Mouse (Mus musculus) liver (tissue): ENCODE results near the gene D16Ertd472e.

Experiments used
- DNase-seq: peaks from one replicate; pipeline ENCODE4 v3.0.0-alpha.2; 2020; ENCODE audit warnings: mixed read lengths

The D16Ertd472e gene

DNA sequence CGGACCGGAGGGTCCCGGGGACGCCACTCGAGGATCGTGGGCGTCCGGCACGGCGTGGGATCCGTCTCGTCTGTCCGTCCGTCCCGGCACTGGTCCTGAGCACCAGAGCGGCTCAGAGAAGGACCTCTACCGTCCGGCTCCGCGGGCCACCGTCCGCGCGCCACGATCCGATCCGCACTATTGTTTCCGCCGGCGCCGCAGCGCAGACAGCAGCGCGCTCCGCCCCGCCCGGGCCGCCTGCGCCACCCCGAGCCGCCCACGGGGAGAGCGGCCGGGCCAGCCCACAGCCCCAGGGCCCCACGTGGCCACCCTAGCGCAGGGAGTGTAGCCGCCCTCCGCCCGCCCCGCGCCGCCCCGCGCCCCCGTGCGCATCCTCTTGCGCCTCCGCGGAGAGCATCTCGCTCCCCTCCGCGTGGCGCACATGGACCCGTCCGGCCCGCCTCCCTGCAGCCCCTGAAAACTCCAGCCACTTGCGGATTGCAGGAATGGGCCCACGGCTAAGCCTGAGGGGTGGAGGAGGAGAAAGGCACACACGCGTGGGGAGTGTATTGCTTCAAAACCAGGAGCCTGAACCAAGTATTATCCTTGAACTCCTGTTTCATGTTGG lies at the start of gene D16Ertd472e:
Gene D16Ertd472e (minus strand): TSS at position 231 of the 607 bp plus-strand sequence.
- DNase-seq = peak; percentile 83

DNA sequence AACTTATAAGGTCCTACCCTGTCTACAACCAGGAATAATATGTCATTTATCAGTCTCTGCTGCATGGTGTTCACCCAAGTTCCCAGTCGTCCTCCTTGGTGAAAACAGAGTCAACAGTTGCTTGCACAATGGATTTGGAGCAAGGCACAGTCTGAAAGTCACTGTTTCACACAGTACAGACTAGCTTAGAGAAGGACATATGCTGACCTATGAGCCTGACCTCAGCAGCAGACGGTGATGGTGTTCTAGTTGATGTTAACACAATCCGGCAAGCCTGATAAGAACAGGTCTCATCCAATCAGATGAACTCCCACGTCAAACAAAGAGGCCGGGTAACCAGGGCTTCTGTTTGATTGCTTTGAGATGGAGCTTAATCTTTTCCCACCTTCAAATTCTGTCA lies 46.2 kb upstream of the D16Ertd472e start:
- DNase-seq = peak; percentile 9

DNA sequence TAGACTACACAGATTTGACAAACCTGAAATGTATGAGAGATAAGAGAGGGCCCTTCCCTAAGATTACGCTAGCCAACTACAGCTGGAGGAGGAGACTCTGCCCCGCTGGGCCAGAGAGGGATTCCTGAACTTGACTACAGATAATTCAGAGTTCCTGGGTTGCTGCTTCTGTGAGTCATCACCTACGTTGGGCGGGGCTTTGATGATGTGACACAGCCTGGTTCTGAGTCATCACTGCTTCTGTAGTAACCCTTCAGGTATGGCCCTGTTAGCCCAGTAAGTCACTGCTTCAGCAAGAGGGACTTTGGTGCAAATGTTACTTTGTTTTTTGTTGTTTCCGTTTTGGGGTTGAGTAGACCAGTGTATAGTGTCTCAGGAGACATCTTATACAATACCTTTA lies 42.9 kb upstream of the D16Ertd472e start:
- no peak for DNase-seq

DNA sequence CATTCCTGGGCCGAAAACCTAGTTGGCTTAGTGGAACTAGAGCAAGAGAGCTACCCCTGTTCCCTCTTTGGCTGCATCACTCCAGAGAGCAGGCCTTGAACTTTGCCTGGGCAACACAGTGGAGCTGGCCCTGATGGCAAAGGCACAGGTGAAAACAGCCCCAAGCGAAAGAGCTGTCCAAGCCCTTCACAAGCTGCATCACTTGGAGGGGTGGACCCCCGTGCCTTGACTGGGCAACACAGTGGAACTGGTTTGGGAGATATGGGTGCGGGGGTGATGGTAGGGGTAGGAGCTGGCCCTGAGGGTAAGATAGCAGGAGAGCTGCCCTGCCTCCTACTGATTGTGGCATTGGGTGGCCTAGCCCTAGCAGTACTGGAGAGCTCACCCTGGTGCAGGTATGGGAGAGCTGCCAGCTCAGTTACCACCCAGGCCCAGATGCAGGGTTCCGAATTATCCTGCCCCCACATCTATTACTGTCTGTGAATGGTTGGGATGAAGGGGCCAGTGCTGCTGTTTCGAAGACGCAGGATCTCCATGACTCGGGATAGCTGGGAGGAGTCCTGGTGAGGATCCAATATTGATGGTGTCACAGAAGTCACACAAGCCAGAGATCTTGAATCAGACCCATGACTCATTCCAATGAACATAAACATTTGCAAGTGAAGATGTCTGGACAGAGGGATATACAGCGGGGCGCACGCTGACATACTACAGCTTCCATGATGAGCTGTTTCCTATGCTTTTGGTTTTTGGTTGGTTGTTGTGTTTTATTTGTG lies 41.4 kb upstream of the D16Ertd472e start:
- DNase-seq = no peak

DNA sequence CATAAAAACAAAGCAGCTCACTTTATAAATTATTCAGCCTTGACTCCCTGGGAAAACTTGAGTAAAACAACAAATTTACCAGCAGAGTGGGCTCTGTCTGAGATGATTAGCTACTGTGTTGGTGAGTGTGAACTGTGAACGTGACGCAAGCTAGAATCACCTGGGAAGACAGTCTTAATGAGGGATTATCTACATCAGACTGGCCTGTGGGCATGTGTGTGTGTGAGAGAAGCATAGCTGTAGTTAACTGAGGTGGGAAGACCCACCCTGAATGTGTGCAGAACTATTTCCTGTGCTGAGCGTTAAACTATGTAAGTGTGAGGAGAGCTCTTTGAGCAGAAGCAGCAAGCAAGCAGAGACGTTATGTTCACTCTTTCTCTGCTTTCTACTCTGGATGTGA lies 29.7 kb upstream of the D16Ertd472e start:
- no peak for DNase-seq

DNA sequence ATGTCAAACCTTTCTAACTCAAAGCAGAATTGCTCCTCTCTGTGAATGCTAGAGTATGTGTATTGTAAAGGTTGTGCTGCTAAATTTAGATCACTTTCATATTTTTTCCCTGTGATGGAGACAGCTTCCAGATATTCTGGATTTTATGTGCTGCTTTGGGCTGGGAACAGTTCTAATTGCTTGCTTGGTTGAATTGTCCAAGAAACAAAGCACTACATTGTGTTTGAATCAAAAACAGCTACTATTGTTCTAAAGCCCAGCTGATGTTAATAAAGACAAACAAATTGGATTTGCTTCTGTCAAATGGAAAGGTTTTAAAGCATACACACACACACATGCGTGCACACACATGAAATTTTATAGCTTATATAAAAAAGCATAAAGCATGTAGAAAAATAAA lies 22.4 kb upstream of the D16Ertd472e start:
- no peak for DNase-seq

DNA sequence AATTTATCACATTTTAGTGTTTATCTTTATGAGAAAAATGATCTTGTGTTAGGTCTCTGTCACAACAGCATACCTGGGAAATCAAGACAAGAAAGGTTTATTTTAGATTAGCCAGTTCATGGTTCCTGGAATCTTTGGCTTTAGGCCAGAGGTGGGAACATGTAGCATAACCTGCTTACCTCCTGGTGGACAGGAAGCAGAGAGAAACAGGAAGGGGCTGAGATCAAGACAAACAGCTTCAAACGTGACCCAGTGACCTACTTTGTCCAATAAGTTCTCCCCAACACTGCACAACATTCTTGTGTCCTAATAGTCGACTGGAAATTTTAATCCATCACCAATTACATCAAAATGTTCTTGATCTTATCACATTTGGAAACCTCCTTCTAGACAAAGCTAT lies 19.9 kb upstream of the D16Ertd472e start:
- DNase-seq = no peak

DNA sequence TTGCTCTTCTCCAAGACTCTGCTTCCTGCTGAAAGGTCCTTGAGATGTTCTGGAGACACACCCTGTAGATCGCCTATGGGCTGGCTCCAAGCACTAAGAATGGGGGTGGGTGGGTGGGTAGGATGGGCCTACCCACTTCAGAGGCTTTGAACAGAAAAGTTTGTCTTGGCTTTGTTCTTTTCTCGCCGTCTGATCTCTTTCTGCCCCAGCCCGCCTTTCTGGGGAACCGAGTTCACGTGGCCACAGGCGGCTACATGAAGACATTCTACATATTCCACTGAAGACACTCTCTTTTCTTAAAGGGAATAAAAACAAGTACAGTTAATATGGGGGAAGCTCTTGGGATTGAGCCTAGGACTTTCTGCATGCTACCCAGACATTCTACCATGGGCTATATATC lies 19.3 kb upstream of the D16Ertd472e start:
- DNase-seq = no peak

DNA sequence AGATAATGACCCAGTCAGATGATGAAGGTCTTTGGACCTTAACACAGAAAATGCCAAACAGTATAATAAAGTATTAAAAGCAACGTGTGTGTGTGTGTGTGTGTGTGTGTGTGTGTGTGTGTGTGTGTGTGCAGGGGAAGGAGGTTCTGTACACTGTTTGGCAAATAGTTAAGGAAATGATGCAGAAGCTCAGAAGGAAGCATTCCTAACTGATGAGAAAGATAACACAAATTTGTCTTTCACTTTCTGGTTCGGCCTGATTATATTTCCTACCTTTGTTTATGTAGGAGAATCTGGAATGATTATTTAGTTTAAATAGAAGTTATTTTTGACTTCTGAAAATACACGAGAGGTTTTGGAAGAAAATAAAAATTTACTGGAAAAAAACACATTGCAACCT lies 17.6 kb upstream of the D16Ertd472e start:
- no peak for DNase-seq

DNA sequence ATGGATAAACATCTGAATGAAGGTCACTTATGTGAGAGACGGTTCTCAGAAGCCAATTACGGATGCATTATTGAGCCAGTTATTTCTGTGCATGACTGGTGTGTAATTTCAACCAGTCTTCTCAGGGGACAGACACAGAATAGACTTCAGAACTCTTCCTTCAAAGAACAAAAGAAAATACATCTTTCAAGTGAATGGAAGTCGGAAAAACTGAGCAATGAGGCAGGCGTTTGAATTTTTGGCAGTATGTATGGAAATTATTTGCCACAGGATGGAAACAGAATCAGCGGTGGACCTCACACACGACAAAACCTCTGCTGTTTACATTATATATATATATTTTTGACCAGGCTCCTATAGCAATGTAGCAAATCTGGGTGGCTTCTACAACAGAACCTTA lies 14.6 kb upstream of the D16Ertd472e start:
- no peak for DNase-seq

DNA sequence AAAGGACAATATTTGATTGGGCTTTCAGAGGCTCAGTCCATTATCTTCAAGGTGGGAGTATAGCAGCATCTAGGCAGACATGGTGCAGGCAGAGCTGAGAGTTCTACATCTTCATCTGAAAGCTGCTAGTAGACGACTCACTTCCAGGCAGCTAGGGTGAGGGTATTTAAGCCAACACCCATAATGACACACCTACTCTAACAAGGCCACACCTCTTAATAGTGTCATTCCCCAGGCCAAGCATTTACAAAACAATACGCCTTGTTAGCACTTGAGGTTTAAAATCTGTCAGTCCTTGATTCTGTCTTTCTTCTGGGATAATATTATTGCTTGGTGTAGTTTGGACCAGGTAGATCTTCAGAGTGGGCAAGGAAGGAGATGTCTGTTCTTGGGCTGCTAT lies 12.3 kb upstream of the D16Ertd472e start:
- no peak for DNase-seq

DNA sequence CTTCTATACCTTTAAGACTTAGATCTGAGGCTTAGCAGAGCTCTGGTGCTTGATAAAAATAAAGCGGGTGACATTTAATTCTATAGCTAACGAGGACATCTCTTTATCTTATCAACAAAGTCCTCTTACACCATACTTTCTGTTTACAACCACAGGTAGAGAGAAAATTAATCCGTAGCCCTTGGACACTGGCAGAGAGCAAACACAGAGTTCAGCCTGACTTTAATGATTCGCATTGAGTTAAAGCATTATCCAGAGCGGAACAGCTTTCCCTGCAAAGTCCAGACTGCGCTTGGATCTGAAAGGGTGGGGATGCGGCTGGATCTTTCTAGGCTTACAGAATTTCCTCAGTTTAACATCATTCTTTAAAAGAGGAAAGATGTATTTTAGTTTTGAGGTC lies 10.1 kb upstream of the D16Ertd472e start:
- no peak for DNase-seq

DNA sequence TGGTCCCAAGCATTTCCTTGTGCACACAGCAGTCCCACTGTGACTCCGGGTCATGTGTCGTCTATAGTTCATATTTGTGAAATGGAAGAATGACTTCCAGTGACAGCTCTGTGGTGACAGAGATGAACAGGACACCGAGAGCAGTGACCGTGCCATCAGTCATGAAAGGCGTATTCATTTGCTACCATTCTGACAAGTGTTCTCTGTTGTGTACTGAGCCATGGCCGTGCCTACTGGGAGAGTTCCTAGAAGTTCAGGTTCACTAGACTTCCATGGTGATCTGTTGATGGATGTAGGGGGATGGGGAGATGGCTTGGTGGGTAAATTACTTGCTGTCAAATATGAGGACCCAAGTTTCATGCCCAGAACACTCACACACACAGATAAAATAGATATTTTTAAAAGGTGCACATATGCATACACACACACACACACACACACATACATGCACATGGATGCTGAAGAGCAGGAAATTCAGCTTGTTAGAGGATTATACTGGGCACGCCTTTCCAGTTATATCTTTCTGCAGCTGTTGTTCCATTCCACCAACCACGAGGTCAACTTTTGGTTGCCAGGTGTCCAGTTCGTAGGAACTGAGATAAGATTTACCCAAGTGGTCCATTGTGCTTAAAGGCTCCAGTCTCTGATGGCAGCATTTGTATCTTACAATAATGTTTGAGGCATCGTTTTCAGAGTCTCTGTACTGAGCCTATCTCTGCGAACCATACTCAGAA lies 9.3 kb upstream of the D16Ertd472e start:
- no peak for DNase-seq

DNA sequence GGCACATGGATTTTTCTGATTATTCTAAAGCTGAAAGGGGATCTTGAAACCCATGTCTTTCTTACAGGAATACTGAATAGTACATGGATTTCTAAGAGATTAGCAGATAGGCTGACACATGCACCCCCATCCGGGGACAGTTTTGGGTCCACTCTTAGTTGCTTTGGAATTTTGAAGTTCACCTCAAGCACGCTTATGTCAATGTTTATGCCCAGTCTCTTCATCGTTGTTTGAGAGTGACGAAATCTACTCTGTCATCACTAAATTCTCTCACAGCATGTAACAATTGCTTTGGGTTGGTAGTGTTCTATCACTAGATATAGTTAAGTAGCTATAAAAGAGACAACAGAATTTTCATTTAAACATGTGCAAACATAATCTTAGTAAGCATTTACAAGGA lies 8.7 kb upstream of the D16Ertd472e start:
- no peak for DNase-seq

DNA sequence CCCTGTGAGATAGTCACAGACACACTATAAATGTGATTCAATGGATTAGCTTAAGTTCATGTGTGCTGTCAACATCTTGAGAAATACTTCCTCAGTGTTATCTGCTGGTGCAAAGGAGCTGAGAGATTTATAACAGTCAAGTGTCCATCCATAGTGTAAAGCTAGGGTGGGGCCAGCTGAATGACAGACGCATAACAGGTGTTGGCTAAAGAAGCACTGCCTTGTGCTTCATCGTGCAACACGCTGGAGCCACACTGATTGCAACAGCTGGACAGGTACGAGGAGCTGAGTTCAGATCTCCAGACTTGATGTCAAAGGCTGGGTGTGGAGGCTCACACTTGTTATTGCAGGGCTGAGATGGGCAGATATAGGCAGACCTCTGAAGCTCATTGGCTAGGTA lies 7.5 kb upstream of the D16Ertd472e start:
- no peak for DNase-seq

DNA sequence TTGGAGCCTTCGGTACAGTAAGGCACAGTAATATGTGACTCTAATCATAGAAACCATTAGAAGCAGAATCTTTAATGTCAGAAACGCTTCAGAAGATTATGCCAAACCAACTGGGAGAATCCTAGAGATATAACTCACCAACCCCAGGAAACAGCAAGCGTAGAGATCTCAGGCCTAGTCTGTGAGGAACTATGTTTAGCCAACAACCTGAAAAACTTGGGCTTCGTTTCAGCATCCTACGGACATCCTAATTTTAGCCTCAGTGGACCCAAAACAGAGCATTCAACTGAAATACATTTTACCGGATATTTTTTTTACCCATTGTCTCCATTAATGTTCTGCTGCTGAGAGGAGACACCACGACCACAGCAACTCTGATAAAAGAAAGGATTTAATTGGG lies 3.9 kb upstream of the D16Ertd472e start:
- DNase-seq = no peak

DNA sequence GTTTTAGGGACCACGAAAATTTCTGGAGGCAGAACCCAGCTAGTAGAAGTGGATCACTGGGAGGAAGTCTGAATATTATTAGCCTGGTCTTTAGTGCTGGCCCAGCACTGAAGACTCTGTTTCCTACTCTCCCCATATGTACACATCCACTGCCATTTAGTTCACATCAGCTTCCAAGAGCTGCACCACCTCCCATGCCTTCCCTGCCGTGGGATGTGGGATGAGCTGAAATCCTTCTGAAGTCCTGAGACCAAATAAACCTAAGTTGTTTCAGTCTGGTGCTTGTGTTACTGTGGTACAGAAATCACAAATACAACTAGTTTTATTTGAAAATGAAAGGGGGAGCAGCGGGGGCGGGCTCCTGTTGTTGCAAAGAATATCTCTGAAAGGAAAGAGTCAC lies 2.9 kb upstream of the D16Ertd472e start:
- no peak for DNase-seq

DNA sequence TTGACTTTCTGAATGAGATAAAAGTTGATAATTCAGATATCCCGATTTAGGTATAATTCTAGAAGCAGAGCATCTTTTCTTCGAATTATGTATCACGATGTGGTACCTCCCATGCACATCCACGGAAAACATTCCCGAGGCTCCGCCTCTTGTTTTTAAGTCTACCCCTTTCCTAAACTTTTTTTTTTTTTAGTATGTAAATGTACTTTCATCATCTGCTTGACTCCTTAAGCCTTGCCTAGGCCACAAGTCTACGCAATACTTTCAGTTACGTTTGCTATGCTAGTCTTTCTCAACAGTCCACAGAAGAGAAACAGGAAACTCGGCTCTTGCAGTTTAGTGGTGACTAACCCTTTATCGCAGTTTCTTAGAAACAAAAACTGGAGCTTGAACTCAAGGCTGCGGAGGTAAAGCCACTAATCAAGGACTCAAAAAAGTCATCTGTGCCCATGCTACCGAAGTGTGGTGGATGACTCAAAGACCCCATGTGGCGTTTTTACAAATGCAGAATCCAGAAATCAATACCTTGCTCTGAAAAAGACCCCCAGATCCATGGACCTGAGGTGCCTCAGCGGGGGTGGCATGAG lies 670 bp upstream of the D16Ertd472e start:
- no peak for DNase-seq

DNA sequence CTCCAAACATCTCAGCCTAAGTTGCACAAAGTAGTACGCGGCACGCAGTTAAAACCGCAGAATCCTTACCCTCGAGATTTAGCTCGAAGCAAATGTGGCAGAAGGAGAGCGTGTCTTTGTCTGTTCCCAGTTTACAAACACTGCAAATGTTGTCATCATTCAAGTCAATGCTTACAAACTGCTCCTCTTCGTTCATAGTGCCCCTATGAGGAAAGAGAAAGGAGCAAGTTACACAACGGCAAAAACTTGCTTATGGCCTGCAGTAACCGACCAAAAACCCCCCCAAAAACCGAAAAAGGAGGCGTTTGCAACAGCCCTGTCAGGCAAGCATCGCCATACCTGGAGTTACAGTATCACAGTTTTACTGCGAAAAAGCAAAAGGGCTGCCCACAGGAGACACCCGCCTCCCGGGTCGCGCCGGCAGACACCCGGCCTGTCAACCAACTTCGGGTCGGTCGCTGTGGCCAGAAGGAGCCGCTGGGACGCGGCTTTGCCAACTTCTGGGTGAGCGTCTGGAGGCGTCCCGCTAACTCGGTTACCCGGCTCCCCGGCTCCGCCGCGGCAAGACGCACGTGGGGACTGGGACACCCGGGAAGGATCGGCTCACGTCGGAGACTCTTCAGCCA lies 543 bp downstream of the D16Ertd472e start:
- DNase-seq = peak; percentile 36

DNA sequence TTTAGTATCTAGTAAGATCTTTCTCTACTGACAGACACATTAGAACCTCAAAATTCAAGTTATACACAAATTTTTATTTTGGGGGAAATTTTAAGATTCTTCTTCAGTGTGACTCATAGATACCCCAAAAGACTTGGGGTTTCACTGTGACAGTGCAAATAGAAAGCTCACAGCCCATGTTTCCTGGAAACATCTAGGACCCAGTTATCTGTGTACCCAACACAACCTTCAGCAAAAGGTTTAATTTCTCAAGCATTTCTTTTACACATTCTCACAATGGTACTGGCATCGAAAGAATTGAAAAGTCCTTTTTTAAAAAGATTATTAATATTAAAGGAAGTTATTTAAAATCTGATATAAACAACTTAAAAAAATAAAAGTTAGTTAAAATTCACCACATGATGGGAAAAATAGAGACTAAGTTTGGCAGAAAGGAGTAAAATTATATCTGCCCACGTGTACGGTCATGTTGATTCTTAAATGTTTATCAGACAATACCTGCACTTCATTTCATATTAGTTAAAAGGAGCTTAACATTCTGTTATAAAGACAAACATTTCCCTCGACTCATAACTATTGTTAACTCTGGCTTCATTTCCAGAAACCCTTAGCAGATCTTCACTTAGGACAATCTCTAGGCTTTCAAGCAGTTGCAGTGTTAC lies 1.2 kb downstream of the D16Ertd472e start:
- DNase-seq = no peak

DNA sequence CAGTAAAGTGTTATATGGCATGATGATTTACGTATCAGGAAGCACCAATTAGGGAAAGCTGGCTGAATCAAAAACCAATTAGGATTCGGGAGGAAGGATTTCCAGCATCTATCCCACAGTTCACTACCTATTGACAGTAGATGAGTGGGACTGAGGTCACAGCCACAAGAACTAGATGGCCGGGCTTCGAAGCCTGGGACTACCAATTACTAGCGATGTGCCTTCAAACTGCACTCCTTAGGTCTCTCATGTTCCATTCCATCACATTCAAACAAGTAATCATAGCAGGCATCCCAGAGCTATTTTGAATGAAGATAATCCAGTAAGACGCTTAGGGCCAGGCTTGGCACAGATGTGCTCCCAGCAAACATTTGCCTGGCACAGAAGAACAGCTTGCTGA lies 2.3 kb downstream of the D16Ertd472e start:
- DNase-seq = no peak

DNA sequence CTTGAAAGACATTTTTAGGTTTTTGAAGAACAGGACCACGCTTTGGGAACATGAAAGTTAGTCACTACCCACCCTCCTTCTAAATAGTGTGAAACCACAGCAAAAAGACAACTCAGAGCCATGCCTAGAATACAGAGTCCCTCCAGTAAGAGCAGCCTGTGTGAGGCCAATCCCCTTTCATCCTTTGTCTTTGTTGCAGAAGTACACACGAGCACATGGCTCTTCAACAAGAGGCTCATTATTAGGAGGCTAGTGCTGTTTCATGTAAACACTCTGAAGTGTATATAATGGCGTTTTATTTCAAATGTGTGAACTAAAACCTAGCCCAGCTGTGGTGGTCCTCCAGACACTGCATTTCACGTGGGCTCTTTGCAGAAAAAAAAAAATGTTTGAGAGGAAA lies 3.5 kb downstream of the D16Ertd472e start:
- no peak for DNase-seq
